Mouse (Mus musculus) ovary, postnatal 36 days (tissue): ENCODE measurements around the gene Tmem131l.

Experiments used
- DNase-seq: peaks from one replicate; pipeline ENCODE4 v3.0.0; 2022; ENCODE audit warnings: low spot score, mixed read lengths

Tmem131l gene

DNA sequence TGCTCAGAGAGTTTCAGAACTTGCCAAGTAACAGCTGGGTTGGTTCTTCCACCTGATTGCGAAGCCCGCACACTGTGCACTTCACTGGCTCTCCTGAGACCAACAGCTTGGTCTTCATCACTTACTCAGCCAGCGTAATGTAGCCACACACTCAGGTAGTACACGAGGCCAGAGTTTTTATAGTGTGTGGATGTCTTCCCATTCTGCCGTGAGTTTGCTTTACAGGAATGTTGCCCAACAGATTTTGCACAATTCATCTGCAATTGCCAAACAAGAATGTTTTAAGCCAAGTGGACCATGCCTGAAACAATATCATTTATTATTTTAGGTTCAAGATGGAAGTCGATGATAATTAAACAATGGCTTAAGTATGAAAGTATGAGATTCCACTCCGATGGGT, 180.4 kb downstream of the Tmem131l start:
- no peak for DNase-seq

- DNase-seq: no peak
Observed at GRCm38 (mm10) chr3:83859071-83859470, 180.9 kb downstream of the Tmem131l start.

DNA sequence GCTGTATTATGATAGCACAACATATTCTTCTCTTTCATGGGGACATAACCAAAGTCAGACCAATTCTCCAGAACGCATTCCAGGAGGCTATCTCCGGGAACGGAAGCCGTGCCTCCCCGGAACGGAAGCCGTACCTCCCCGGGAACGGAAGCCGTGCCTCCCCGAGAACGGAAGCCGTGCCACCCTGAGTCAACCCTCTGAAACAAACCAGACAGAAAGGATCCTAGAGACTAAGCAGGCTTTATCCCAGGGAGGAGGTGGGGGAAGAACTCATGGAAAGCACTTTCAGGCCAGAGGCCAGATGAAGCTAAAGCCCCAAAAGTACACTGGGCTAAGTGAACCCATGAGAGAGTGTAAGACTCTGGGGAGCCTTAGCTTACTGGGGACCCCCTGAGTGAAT, 182.4 kb downstream of the Tmem131l start:
- no peak for DNase-seq

GRCm38 (mm10) chr3:83855643-83856042, 184.3 kb downstream of the Tmem131l start:
- DNase-seq: no peak

- DNase-seq: no peak
Observed at GRCm38 (mm10) chr3:83849341-83849740, 190.6 kb downstream of the Tmem131l start.
